Mouse (Mus musculus) CH12.LX (cell line): ENCODE measurements around the gene Atrip. TPM values are rescaled to one million over a fixed set of nuclear protein-coding genes. Genes with fewer than 3 reads are reported as not detected.

Experiments used
- DNase-seq: peaks from one replicate; pipeline ENCODE4 v3.0.0-alpha.2; 2013; ENCODE audit errors: extremely low read depth
- H3K27ac ChIP-seq: 2 replicates; pipeline ENCODE4 v1.5.1; 2012; ENCODE audit warnings: low read depth, mild to moderate bottlenecking, control low read depth, moderate library complexity; ENCODE audit not compliant: insufficient read depth
- H3K27me3 ChIP-seq: replicated peaks from 2 replicates; pipeline ENCODE3; 2012; ENCODE audit warnings: inconsistent platforms
- H3K36me3 ChIP-seq, 2 experiments: replicated peaks in 1 of 2; 2 replicates each; pipeline versions ENCODE3 to v1.6.1; 2012; ENCODE audit warnings: inconsistent platforms in 1 of 2, low read length in 1 of 2, mild to moderate bottlenecking in 1 of 2, mixed read lengths in 1 of 2, moderate library complexity in 1 of 2; ENCODE audit not compliant: control insufficient read depth in 1 of 2, insufficient read depth in 1 of 2
- H3K4me1 ChIP-seq, 2 experiments: 2 replicates each; pipeline ENCODE4 v1.6.1; 2012; ENCODE audit warnings: inconsistent platforms in 1 of 2, moderate library complexity in 1 of 2; ENCODE audit not compliant: insufficient read depth in 2 of 2, control insufficient read depth in 1 of 2
- H3K4me2 ChIP-seq: 2 replicates; pipeline ENCODE4 v1.6.1; 2012; ENCODE audit warnings: low read depth, mild to moderate bottlenecking, control low read depth; ENCODE audit not compliant: poor library complexity, insufficient read depth, severe bottlenecking
- H3K4me3 ChIP-seq, 3 experiments: fragments of 150-350 bp in 1 of 3; sonication (generic) in 1 of 3; replicated peaks in 1 of 3; 2 replicates each; pipeline versions ENCODE3 to v1.5.1; 2011 to 2012; ENCODE audit warnings: low read depth in 2 of 3, low read length in 2 of 3, mild to moderate bottlenecking in 2 of 3, moderate library complexity in 2 of 3, control low read depth in 1 of 3, improper control_type of control experiment in 1 of 3, inconsistent platforms in 1 of 3, mixed read lengths in 1 of 3; ENCODE audit not compliant: poor library complexity in 1 of 3
- H3K79me2 ChIP-seq: replicated peaks from 2 replicates; pipeline ENCODE4 v1.6.1; 2012; ENCODE audit warnings: mild to moderate bottlenecking, moderate library complexity; ENCODE audit not compliant: control insufficient read depth, poor library complexity, insufficient read depth, severe bottlenecking; ENCODE audit errors: extremely low read depth
- H3K9ac ChIP-seq: 2 replicates; pipeline ENCODE4 v1.6.1; 2012; ENCODE audit warnings: low read depth, mild to moderate bottlenecking, control low read depth, moderate library complexity; ENCODE audit not compliant: insufficient read depth
- H3K9me3 ChIP-seq: replicated peaks from 2 replicates; pipeline ENCODE3; 2012; ENCODE audit warnings: low read length, inconsistent platforms, mixed read lengths
- BHLHE40 ChIP-seq: IDR thresholded peaks from 2 replicates; pipeline ENCODE4 v1.6.1; 2011; ENCODE audit warnings: mild to moderate bottlenecking, low read depth, low read length, improper control_type of control experiment
- CTCF ChIP-seq, 2 experiments: IDR thresholded peaks in 1 of 2; conservative IDR thresholded peaks in 1 of 2; 2 replicates each; pipeline ENCODE4 v1.5.1; 2011 to 2012; ENCODE audit warnings: low read depth in 2 of 2, low read length in 2 of 2, improper control_type of control experiment in 1 of 2, inconsistent platforms in 1 of 2, mild to moderate bottlenecking in 1 of 2, moderate library complexity in 1 of 2
- ELF1 ChIP-seq: IDR thresholded peaks from 2 replicates; pipeline ENCODE4 v1.6.1; 2014; ENCODE audit warnings: low read depth, mild to moderate bottlenecking, inconsistent platforms, low read length, improper control_type of control experiment
- ETS1 ChIP-seq: conservative IDR thresholded peaks from 2 replicates; pipeline ENCODE4 v1.6.1; 2012; ENCODE audit warnings: low read depth, mild to moderate bottlenecking, inconsistent platforms, low read length, improper control_type of control experiment, moderate library complexity
- HCFC1 ChIP-seq: IDR thresholded peaks from 2 replicates; pipeline ENCODE4 v1.6.1; 2012; ENCODE audit warnings: low read depth, mild to moderate bottlenecking, inconsistent platforms, low read length, improper control_type of control experiment
- IRF4 ChIP-seq: IDR thresholded peaks from 2 replicates; pipeline ENCODE4 v1.6.1; 2014; ENCODE audit warnings: low read depth, mild to moderate bottlenecking, inconsistent platforms, low read length, improper control_type of control experiment
- JUN ChIP-seq: IDR thresholded peaks from 2 replicates; pipeline ENCODE4 v1.6.1; 2011; ENCODE audit warnings: low read depth, mild to moderate bottlenecking, low read length, improper control_type of control experiment, moderate library complexity; ENCODE audit not compliant: insufficient read depth
- JUND ChIP-seq: conservative IDR thresholded peaks from 2 replicates; pipeline ENCODE4 v1.6.1; 2011; ENCODE audit warnings: low read depth, low read length, improper control_type of control experiment
- MAFK ChIP-seq: IDR thresholded peaks from 2 replicates; pipeline ENCODE4 v1.6.1; 2011; ENCODE audit warnings: low read length, improper control_type of control experiment; ENCODE audit not compliant: insufficient replicate concordance
- MAX ChIP-seq: IDR thresholded peaks from 2 replicates; pipeline ENCODE4 v1.6.1; 2011; ENCODE audit warnings: low read length, improper control_type of control experiment
- MEF2A ChIP-seq: IDR thresholded peaks from 2 replicates; pipeline ENCODE4 v1.6.1; 2014; ENCODE audit warnings: low read depth, mild to moderate bottlenecking, inconsistent platforms, low read length, improper control_type of control experiment, borderline replicate concordance
- MXI1 ChIP-seq: IDR thresholded peaks from 2 replicates; pipeline ENCODE4 v1.6.1; 2011; ENCODE audit warnings: mild to moderate bottlenecking, low read depth, low read length, improper control_type of control experiment
- POLR2A ChIP-seq: IDR thresholded peaks from 2 replicates; pipeline ENCODE4 v1.6.1; 2011; ENCODE audit warnings: low read depth, mild to moderate bottlenecking, improper control_type of control experiment, low read length
- POLR2AphosphoS2 ChIP-seq: IDR thresholded peaks from 2 replicates; pipeline ENCODE4 v1.6.1; 2011; ENCODE audit warnings: low read depth, low read length, improper control_type of control experiment
- RCOR1 ChIP-seq: conservative IDR thresholded peaks from 2 replicates; pipeline ENCODE4 v1.6.1; 2012; ENCODE audit warnings: low read depth, mild to moderate bottlenecking, inconsistent platforms, low read length, improper control_type of control experiment
- SIN3A ChIP-seq: IDR thresholded peaks from 2 replicates; pipeline ENCODE4 v1.6.1; 2012; ENCODE audit warnings: low read length, improper control_type of control experiment, inconsistent platforms
- SMC3 ChIP-seq: IDR thresholded peaks from 2 replicates; pipeline ENCODE4 v1.6.1; 2011; ENCODE audit warnings: low read depth, low read length, improper control_type of control experiment
- TBP ChIP-seq: conservative IDR thresholded peaks from 2 replicates; pipeline ENCODE4 v1.6.1; 2011; ENCODE audit warnings: low read depth, low read length, improper control_type of control experiment
- TCF12 ChIP-seq: IDR thresholded peaks from 2 replicates; pipeline ENCODE4 v1.6.1; 2014; ENCODE audit warnings: low read depth, mild to moderate bottlenecking, inconsistent platforms, low read length, improper control_type of control experiment
- UBTF ChIP-seq: IDR thresholded peaks from 2 replicates; pipeline ENCODE4 v1.6.1; 2012; ENCODE audit warnings: low read depth, mild to moderate bottlenecking, inconsistent platforms, low read length, improper control_type of control experiment, moderate library complexity
- ZC3H11A ChIP-seq: IDR thresholded peaks from 2 replicates; pipeline ENCODE4 v1.6.1; 2012; ENCODE audit warnings: low read depth, mild to moderate bottlenecking, inconsistent platforms, low read length, improper control_type of control experiment
- ZKSCAN1 ChIP-seq: IDR thresholded peaks from 2 replicates; pipeline ENCODE4 v1.6.1; 2012; ENCODE audit warnings: low read depth, inconsistent platforms, low read length, improper control_type of control experiment, borderline replicate concordance
- ZMIZ1 ChIP-seq: IDR thresholded peaks from 2 replicates; pipeline ENCODE4 v1.6.1; 2012; ENCODE audit warnings: low read depth, mild to moderate bottlenecking, inconsistent platforms, low read length, improper control_type of control experiment
- ZNF384 ChIP-seq: IDR thresholded peaks from 2 replicates; pipeline ENCODE4 v1.6.1; 2012; ENCODE audit warnings: low read depth, low read length, improper control_type of control experiment, inconsistent platforms
- dilution Hi-C: fragments of 300-500 bp; cut with MboI; formaldehyde crosslinking; loops from 2 replicates; pipeline ENCODE4 v1.14.3; 2020; ENCODE audit warnings: low sequenced_read_pairs; ENCODE audit not compliant: extremely low pct_unique_long_range_greater_than_20kb, extremely low pct_ligation_motif_present
- in situ Hi-C: fragments of 300-500 bp; cut with MboI; formaldehyde crosslinking; loops from 3 replicates; pipeline ENCODE4 v1.14.3; 2019; ENCODE audit warnings: low sequenced_read_pairs, low pct_ligation_motif_present, low pct_unique_long_range_greater_than_20kb, mixed read lengths
- polyA plus RNA-seq: library from polyadenylated mRNA; unstranded; fragments of >175 nt; gene quantifications from 2 replicates; pipeline ENCODE4 v1.2.1, GENCODE M21; 2012; ENCODE audit warnings: low read depth; ENCODE audit not compliant: insufficient read length
- total RNA-seq, 2 experiments: library from RNA; depleted of rRNA; stranded (reverse); fragments of 300-350 nt in 1 of 2; fragments of >200 nt in 1 of 2; gene quantifications; 2 replicates each; pipeline ENCODE4 v1.2.3; 2012 to 2014

The Atrip gene
- total and polyA plus RNA-seq, 3 experiments: 17.6 to 24.1 (median 18.0) TPM

- no peaks in the 10 kb centered on the region for H3K9me3 ChIP-seq
- H3K36me3 ChIP-seq: peaks cover 0 to 74% of the 10 kb centered on the region in 2 experiments
- no peak overlapping the region for H3K27ac ChIP-seq
- H3K4me2 ChIP-seq: no peak overlapping the region
- no peak overlapping the region for H3K9ac ChIP-seq
- in situ Hi-C loops (loop anchor here (5.0 kb wide), 1 partner anchor 38 kb away; no protein-coding TSS in a partner anchor), dilution Hi-C loops (no loop called here)
- H3K27me3 ChIP-seq: no peaks in the 10 kb centered on the region
- peaks cover 0 to 4% of the 10 kb centered on the region in 2 experiments; a peak in 1 of 4 replicates for H3K4me1 ChIP-seq
- H3K4me3 ChIP-seq: no peak overlapping the region
- no peaks in the 10 kb centered on the region for H3K79me2 ChIP-seq
- DNase-seq: no peak
- TF ChIP-seq MAX: no peak
- TF ChIP-seq ZNF384: no peak
- no peak for TF ChIP-seq ETS1
- no peak for TF ChIP-seq ZMIZ1
- no peak for TF ChIP-seq JUN
- no peak for TF ChIP-seq ELF1
- no peak for TF ChIP-seq POLR2AphosphoS2
- no peak for TF ChIP-seq TCF12
- no peak for TF ChIP-seq HCFC1
- TF ChIP-seq IRF4: no peak
- TF ChIP-seq BHLHE40: no peak
- no peak for TF ChIP-seq ZC3H11A
- no peak for TF ChIP-seq MEF2A
- no peak for TF ChIP-seq UBTF
Measured at GRCm38 (mm10) chr9:109008994-109009635, 64.8 kb downstream of the Atrip start.

GRCm38 (mm10) chr9:109008081-109008480, 65.8 kb downstream of the Atrip start:
- TF ChIP-seq SIN3A: no peak
- TF ChIP-seq ETS1: no peak
- no peak for TF ChIP-seq POLR2A
- no peak for TF ChIP-seq ZKSCAN1
- no peak for TF ChIP-seq SMC3
- TF ChIP-seq MAFK: no peak
- no peak for TF ChIP-seq CTCF (conservative IDR thresholded peaks at IDR 0.05 in 1 of 2, IDR thresholded peaks at IDR 0.05 in 1 of 2; ENCODE audit: low read depth in 2 of 2, low read length in 2 of 2)
- no peak for TF ChIP-seq JUND
- no peak for TF ChIP-seq ZNF384
- no peak for TF ChIP-seq BHLHE40
- TF ChIP-seq TBP: no peak
- TF ChIP-seq MXI1: no peak
- no peak for TF ChIP-seq RCOR1
- Histone ChIP-seq H3K79me2 (no peaks in the 10 kb centered on the region), H3K36me3 (peaks cover 0 to 65% of the 10 kb centered on the region in 2 experiments), H3K4me2 (no peak overlapping the region), H3K27ac (no peak overlapping the region), H3K4me3 (no peak overlapping the region), H3K9ac (no peak overlapping the region), H3K9me3 (no peaks in the 10 kb centered on the region), H3K27me3 (no peaks in the 10 kb centered on the region), H3K4me1 (peaks cover 0 to 4% of the 10 kb centered on the region in 2 experiments; a peak in 1 of 4 replicates)
- DNase-seq: no peak
- dilution Hi-C loops: no loop called here
- in situ Hi-C loops: loop anchor here (5.0 kb wide), 1 partner anchor 39 kb away; no protein-coding TSS in a partner anchor
